Mouse (Mus musculus): ENCODE measurements at regions not wholly inside any gene's neighbourhood (a gene's known extent, or its start where the extent isn't known, plus 50 kb on each side); places are given as distances from the start of the nearest gene placed in this dataset.

- Histone ChIP-seq H3K36me3 (ENCODE audit: control insufficient read depth in 1 of 2, insufficient read depth in 2 of 2, low read length in 2 of 2) (peaks cover 0 to 4% of the 10 kb centered on the region in 2 experiments; a peak in 2 of 4 replicates), H3K9me3 (replicated peaks; ENCODE audit: insufficient read depth, low read length) (no peaks in the 10 kb centered on the region), H3K27ac (ENCODE audit: control insufficient read depth, low read depth, low read length) (no peak overlapping the region), H3K4me1 (ENCODE audit: control insufficient read depth in 1 of 2, insufficient read depth in 2 of 2, low read length in 2 of 2) (peaks cover 2 to 4% of the 10 kb centered on the region in 2 experiments), H3K9ac (ENCODE audit: control insufficient read depth, low read depth, low read length, poor library complexity, severe bottlenecking) (no peak overlapping the region), H3K27me3 (ENCODE audit: control insufficient read depth in 1 of 2, insufficient read depth in 2 of 2, low read length in 2 of 2) (no peaks in the 10 kb centered on the region), H3K4me3 (ENCODE audit: control insufficient read depth in 1 of 2, insufficient read depth in 1 of 2, low read depth in 2 of 2, low read length in 2 of 2) (no peak overlapping the region), H3K79me2 (ENCODE audit: control insufficient read depth, insufficient read depth, low read length, poor library complexity) (no peaks in the 10 kb centered on the region)
- TF ChIP-seq ZKSCAN1 (IDR thresholded peaks at IDR 0.05; ENCODE audit: low read depth, low read length), result no peak
- TF ChIP-seq NRF1 (IDR thresholded peaks at IDR 0.05; ENCODE audit: insufficient read depth, low read depth, low read length, poor library complexity, severe bottlenecking), result no peak
- TF ChIP-seq USF2 (IDR thresholded peaks at IDR 0.05; ENCODE audit: borderline replicate concordance in 1 of 2, insufficient read depth in 1 of 2, low read depth in 1 of 2, low read length in 2 of 2), result no peak
- no peak for TF ChIP-seq RCOR1 (IDR thresholded peaks at IDR 0.05; ENCODE audit: low read depth, low read length)
- TF ChIP-seq MYB (IDR thresholded peaks at IDR 0.05; ENCODE audit: low read depth, low read length), result no peak
- no peak for TF ChIP-seq UBTF (IDR thresholded peaks at IDR 0.05; ENCODE audit: borderline replicate concordance, insufficient read depth, low read depth, low read length)
- no peak for TF ChIP-seq TCF12 (IDR thresholded peaks at IDR 0.05; ENCODE audit: low read depth, low read length)
- TF ChIP-seq GATA1 (IDR thresholded peaks at IDR 0.05; ENCODE audit: low read depth, low read length), result no peak
- TF ChIP-seq POLR2AphosphoS5 (IDR thresholded peaks at IDR 0.05; ENCODE audit: borderline replicate concordance, low read depth, low read length), result no peak
- no peak for TF ChIP-seq KAT2A (conservative IDR thresholded peaks at IDR 0.05; ENCODE audit: low read depth, low read length)
- TF ChIP-seq POLR2AphosphoS2 (IDR thresholded peaks at IDR 0.05; ENCODE audit: low read length), result no peak
- TF ChIP-seq MAZ (IDR thresholded peaks at IDR 0.05; ENCODE audit: low read depth, low read length), result no peak
- TF ChIP-seq EP300 (IDR thresholded peaks at IDR 0.05; ENCODE audit: low read depth in 1 of 2, low read length in 2 of 2), result no peak
- TF ChIP-seq CTCF (IDR thresholded peaks at IDR 0.05 in 2 of 3, conservative IDR thresholded peaks at IDR 0.05 in 1 of 3; ENCODE audit: control insufficient read depth in 1 of 3, insufficient read depth in 1 of 3, low read depth in 2 of 3, low read length in 3 of 3, poor library complexity in 1 of 3, severe bottlenecking in 1 of 3), result no peak
- DNase-seq (ENCODE audit: low read depth, low spot score), result no peak
Observed at GRCm38 (mm10) chr4:98182053-98182355, 201.1 kb downstream of the Tm2d1 start.

- no peaks in the 10 kb centered on the region for H3K27me3 ChIP-seq (ENCODE audit: control insufficient read depth in 1 of 2, insufficient read depth in 2 of 2, low read length in 2 of 2)
- no peak overlapping the region for H3K4me3 ChIP-seq (ENCODE audit: control insufficient read depth in 1 of 2, insufficient read depth in 1 of 2, low read depth in 2 of 2, low read length in 2 of 2)
- no peaks in the 10 kb centered on the region for H3K79me2 ChIP-seq (ENCODE audit: control insufficient read depth, insufficient read depth, low read length, poor library complexity)
- no peaks in the 10 kb centered on the region for H3K9me3 ChIP-seq (replicated peaks; ENCODE audit: insufficient read depth, low read length)
- H3K9ac ChIP-seq (ENCODE audit: control insufficient read depth, low read depth, low read length, poor library complexity, severe bottlenecking), result no peak overlapping the region
- no peaks in the 10 kb centered on the region for H3K4me1 ChIP-seq (ENCODE audit: control insufficient read depth in 1 of 2, insufficient read depth in 2 of 2, low read length in 2 of 2)
- no peak for TF ChIP-seq HCFC1 (IDR thresholded peaks at IDR 0.05; ENCODE audit: low read depth, low read length)
- TF ChIP-seq GABPA (IDR thresholded peaks at IDR 0.05; ENCODE audit: low read depth, low read length), result no peak
- DNase-seq (ENCODE audit: low read depth, low spot score), result no peak
- H3K36me3 ChIP-seq (ENCODE audit: control insufficient read depth in 1 of 2, insufficient read depth in 2 of 2, low read length in 2 of 2), result no peaks in the 10 kb centered on the region; a peak in 1 of 4 replicates
- no peak overlapping the region for H3K27ac ChIP-seq (ENCODE audit: control insufficient read depth, low read depth, low read length)
Observed at GRCm38 (mm10) chr4:98181185-98182052, 201.7 kb downstream of the Tm2d1 start.

Data from MEL (cell line).